Mouse (Mus musculus) testis, adult 2 months (tissue): ENCODE measurements around the gene Gm17657. TPM values are rescaled to one million over a fixed set of nuclear protein-coding genes. Genes with fewer than 3 reads are reported as not detected.

Experiments
- H3K27ac ChIP-seq: fragments of 200-500 bp; 2 replicates; pipeline ENCODE4 v1.5.1; 2012; ENCODE audit warnings: low read depth, low read length; ENCODE audit not compliant: control insufficient read depth, insufficient read depth
- H3K27me3 ChIP-seq: fragments of 200-500 bp; 2 replicates; pipeline ENCODE4 v1.6.1; 2012; ENCODE audit warnings: mild to moderate bottlenecking, low read length, moderate library complexity; ENCODE audit not compliant: control insufficient read depth, insufficient read depth
- H3K36me3 ChIP-seq: fragments of 200-500 bp; 2 replicates; pipeline ENCODE4 v1.6.1; 2012; ENCODE audit warnings: mild to moderate bottlenecking, low read length; ENCODE audit not compliant: control insufficient read depth, insufficient read depth
- H3K4me1 ChIP-seq: fragments of 200-500 bp; 2 replicates; pipeline ENCODE4 v1.6.1; 2012; ENCODE audit warnings: low read length; ENCODE audit not compliant: control insufficient read depth, insufficient read depth
- H3K4me3 ChIP-seq: fragments of 200-500 bp; 2 replicates; pipeline ENCODE4 v1.5.1; 2012; ENCODE audit warnings: low read depth, mild to moderate bottlenecking, low read length, moderate library complexity, mixed read lengths; ENCODE audit not compliant: control insufficient read depth
- CTCF ChIP-seq: fragments of 200-500 bp; IDR thresholded peaks from 2 replicates; pipeline ENCODE4 v1.5.1; 2012; ENCODE audit warnings: low read depth, mild to moderate bottlenecking, inconsistent platforms, low read length, moderate library complexity; ENCODE audit not compliant: control insufficient read depth, insufficient read depth, insufficient replicate concordance
- POLR2A ChIP-seq: fragments of 200-500 bp; IDR thresholded peaks from 2 replicates; pipeline ENCODE4 v1.6.1; 2012; ENCODE audit warnings: low read depth, mild to moderate bottlenecking, inconsistent platforms, low read length, moderate library complexity; ENCODE audit not compliant: control insufficient read depth
- polyA plus RNA-seq: library from polyadenylated mRNA; depleted of rRNA; stranded (reverse); fragments of >200 nt; gene quantifications from 2 replicates; pipeline ENCODE4 v1.2.3, GENCODE M21; 2012

Gene Gm17657
- polyA plus RNA-seq, 1 experiment = 21.1 TPM

GRCm38 (mm10) chr17:29565521-29565920 lies 16.1 kb upstream of the Gm17657 start:
- H3K4me1 ChIP-seq = no peaks in the 10 kb centered on the region
- no peak overlapping the region for H3K4me3 ChIP-seq
- TF ChIP-seq CTCF (no peak), POLR2A (no peak)
- no peaks in the 10 kb centered on the region; the same call in 1 of the 2 replicates for H3K36me3 ChIP-seq
- no peaks in the 10 kb centered on the region for H3K27me3 ChIP-seq
- H3K27ac ChIP-seq = no peak overlapping the region

DNA sequence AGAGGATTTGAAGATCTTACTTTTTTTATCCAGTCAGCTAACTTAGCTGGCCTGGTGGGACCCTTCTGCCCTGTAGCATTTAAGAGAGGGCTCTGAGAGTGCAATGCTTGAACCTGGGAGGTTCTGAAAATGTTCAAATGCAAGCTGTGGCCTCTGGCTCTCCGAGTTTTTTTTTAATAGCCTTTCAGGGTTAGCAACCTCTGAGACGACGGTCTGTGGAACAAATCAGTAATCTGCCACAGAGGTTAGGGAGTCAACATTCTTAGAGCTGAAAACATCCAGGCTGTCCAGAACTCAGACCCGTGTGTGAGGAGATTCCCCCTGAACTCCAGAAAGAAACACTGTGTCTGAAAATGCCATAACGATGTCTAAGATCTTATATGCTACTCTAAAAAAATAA lies 9.0 kb upstream of the Gm17657 start:
- H3K4me1 ChIP-seq = no peaks in the 10 kb centered on the region
- H3K27ac ChIP-seq = no peak overlapping the region
- H3K4me3 ChIP-seq = no peak overlapping the region
- no peak for TF ChIP-seq POLR2A
- no peak for TF ChIP-seq CTCF
- H3K27me3 ChIP-seq = no peaks in the 10 kb centered on the region
- H3K36me3 ChIP-seq = no peaks in the 10 kb centered on the region

DNA sequence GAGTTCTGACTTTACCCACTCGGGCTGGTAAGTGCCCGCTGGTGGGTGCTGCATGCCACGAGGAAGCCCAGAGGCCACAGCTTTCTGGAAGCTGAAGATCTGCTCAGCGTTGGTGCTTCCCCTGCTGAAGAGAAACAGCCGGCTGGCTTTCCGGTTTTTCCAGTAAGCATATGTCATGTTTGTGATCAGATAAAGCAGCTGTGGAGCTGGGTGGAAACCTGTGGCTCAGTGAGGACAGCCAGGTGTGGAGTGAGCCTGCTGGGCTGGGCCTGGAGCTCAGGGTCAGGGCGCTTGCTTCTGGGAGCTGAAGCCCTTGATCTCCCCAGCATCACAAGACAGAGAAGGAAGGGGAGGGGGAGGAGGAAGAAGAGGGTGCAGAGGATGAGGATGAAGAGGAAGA lies 7.5 kb upstream of the Gm17657 start:
- Histone ChIP-seq H3K27me3 (no peaks in the 10 kb centered on the region), H3K36me3 (no peaks in the 10 kb centered on the region), H3K4me1 (no peaks in the 10 kb centered on the region), H3K4me3 (no peak overlapping the region), H3K27ac (no peak overlapping the region)
- TF ChIP-seq POLR2A = no peak
- no peak for TF ChIP-seq CTCF

- H3K36me3 ChIP-seq = no peaks in the 10 kb centered on the region
- H3K4me1 ChIP-seq = no peaks in the 10 kb centered on the region
- no peak overlapping the region for H3K27ac ChIP-seq
- TF ChIP-seq POLR2A = no peak
- TF ChIP-seq CTCF = no peak
- H3K4me3 ChIP-seq = no peak overlapping the region
- H3K27me3 ChIP-seq = no peaks in the 10 kb centered on the region
These were observed 7.0 kb upstream of the Gm17657 start for GRCm38 (mm10) chr17:29556456-29556855.

DNA sequence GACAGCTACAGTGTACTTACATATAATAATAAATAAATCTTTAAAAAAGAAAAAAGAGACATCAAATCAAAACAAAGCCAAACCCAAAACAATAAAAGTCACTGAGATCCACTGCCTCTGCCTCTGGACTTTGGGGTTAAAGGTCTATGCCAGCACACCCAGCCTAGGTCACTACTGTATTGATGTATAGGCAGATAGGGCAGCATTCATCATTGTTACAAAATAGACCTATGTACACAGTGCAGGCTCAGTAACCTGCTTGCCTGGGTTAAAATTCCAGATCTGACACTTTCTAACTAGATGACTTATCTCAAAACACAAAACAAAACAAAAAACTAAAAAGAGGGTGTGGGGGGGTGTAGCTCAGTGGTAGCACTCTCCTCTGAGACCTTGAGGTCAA lies 4.7 kb upstream of the Gm17657 start:
- no peaks in the 10 kb centered on the region for H3K36me3 ChIP-seq
- no peaks in the 10 kb centered on the region for H3K27me3 ChIP-seq
- TF ChIP-seq CTCF = no peak
- TF ChIP-seq POLR2A = no peak
- H3K4me3 ChIP-seq = no peak overlapping the region
- no peak overlapping the region for H3K27ac ChIP-seq
- H3K4me1 ChIP-seq = peaks cover 5% of the 10 kb centered on the region

DNA sequence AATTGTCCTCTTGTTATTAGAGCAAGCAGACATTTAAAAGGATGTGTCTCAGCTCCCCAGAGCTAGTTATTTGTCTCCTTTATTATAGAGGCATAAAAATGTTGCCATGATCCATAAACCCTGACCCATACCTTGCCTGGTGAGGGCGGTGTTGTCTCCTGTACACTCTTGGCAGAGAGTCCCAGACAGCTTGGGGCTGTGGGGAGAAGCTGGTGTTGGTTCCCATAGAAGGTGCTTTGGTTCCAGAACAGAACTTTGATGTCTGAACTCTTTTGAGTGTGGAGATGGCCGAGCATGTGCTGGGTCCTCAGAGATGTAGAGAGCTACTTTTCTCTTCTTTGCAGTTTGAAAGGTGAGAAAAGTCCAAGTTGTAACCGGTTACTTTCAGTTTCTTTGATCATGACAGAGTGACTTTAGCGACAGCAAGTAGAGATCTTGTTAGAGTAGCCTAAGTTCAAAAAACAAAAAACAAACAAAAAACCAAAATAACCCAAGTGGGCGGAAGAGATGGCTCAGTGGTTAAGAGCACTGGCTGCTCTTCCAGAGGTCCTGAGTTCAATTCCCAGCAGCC lies 2.8 kb upstream of the Gm17657 start, which contains the start of gene Tmem217:
TSS of gene Tmem217 (minus strand) at position 224 of the 571 bp plus-strand sequence.
- TF ChIP-seq POLR2A = no peak
- TF ChIP-seq CTCF = no peak
- Histone ChIP-seq H3K4me3 (no peak within 1 kb of the TSS), H3K4me1 (peaks cover 5% of the 10 kb centered on the region), H3K27ac (no peak within 1 kb of the TSS), H3K36me3 (no peaks in the 10 kb centered on the region), H3K27me3 (no peaks in the 10 kb centered on the region)

GRCm38 (mm10) chr17:29551019-29551418 lies 1.6 kb upstream of the Gm17657 start:
- H3K4me3 ChIP-seq = no peak overlapping the region
- no peak for TF ChIP-seq CTCF
- no peak for TF ChIP-seq POLR2A
- no peak overlapping the region for H3K27ac ChIP-seq
- peaks cover 5% of the 10 kb centered on the region for H3K4me1 ChIP-seq
- H3K27me3 ChIP-seq = no peaks in the 10 kb centered on the region
- H3K36me3 ChIP-seq = no peaks in the 10 kb centered on the region
